Mouse (Mus musculus) heart, embryonic 12.5 days (tissue): ENCODE results near the gene Zbtb41. TPM values are rescaled to one million over a fixed set of nuclear protein-coding genes. Genes with fewer than 3 reads are reported as not detected.

Experiments
- ATAC-seq: fragments of 200-750 bp; cut with Nextera tagmentation; 2 replicates; pipeline ENCODE4 v1.8.0; 2017; ENCODE audit warnings: moderate TSS enrichment, moderate library complexity; ENCODE audit not compliant: insufficient number of reproducible peaks, low FRiP score
- H3K27ac ChIP-seq: fragments of 300-500 bp; sonication (generic); 2 replicates; pipeline ENCODE4 v1.5.1; 2016; ENCODE audit warnings: mild to moderate bottlenecking, moderate library complexity; ENCODE audit not compliant: poor library complexity, severe bottlenecking
- H3K27me3 ChIP-seq: fragments of 300-500 bp; sonication (generic); replicated peaks from 2 replicates; pipeline ENCODE4 v1.6.1; 2016; ENCODE audit warnings: mild to moderate bottlenecking, moderate library complexity
- H3K36me3 ChIP-seq: fragments of 300-500 bp; sonication (generic); 2 replicates; pipeline ENCODE4 v1.6.1; 2016; ENCODE audit warnings: mild to moderate bottlenecking, moderate library complexity
- H3K4me1 ChIP-seq: fragments of 300-500 bp; sonication (generic); replicated peaks from 2 replicates; pipeline ENCODE4 v1.6.1; 2016; ENCODE audit warnings: mild to moderate bottlenecking
- H3K4me2 ChIP-seq: fragments of 300-500 bp; sonication (generic); 2 replicates; pipeline ENCODE4 v1.6.1; 2016; ENCODE audit warnings: mild to moderate bottlenecking, moderate library complexity
- H3K4me3 ChIP-seq: fragments of 300-500 bp; sonication (generic); 2 replicates; pipeline ENCODE4 v1.5.1; 2016; ENCODE audit warnings: mild to moderate bottlenecking
- H3K9ac ChIP-seq: fragments of 300-500 bp; sonication (generic); 2 replicates; pipeline ENCODE4 v1.6.1; 2016; ENCODE audit warnings: mild to moderate bottlenecking, moderate library complexity
- H3K9me3 ChIP-seq: fragments of 300-500 bp; sonication (generic); replicated peaks from 2 replicates; pipeline ENCODE4 v1.6.1; 2016; ENCODE audit warnings: mild to moderate bottlenecking, moderate library complexity
- WGBS: fragments of 180-500 bp; shearing (Covaris S2); methylation state at CpG from one replicate; pipeline ENCODE4 v1.1.7; 2016; 5-methylcytosine and 5-hydroxymethylcytosine counted together
- polyA plus RNA-seq: library from polyadenylated mRNA; unstranded; fragments of >200 nt; fragmentation: Nextera tagmentation; extraction: Ambion mirVana; gene quantifications from 2 replicates; pipeline ENCODE4 v1.2.1, GENCODE M21; 2016

Gene Zbtb41
- polyA plus RNA-seq, 1 experiment from 2014 or later, result 12.5 TPM

GRCm38 (mm10) chr1:139478898-139479297 is 56.8 kb downstream of the Zbtb41 start:
- Histone ChIP-seq H3K27me3 (no peaks in the 10 kb centered on the region), H3K4me1 (no peaks in the 10 kb centered on the region), H3K9me3 (no peaks in the 10 kb centered on the region), H3K36me3 (peaks cover 81% of the 10 kb centered on the region), H3K4me2 (no peak overlapping the region), H3K27ac (no peak overlapping the region), H3K9ac (no peak overlapping the region), H3K4me3 (no peak overlapping the region)
- WGBS, result 94% methylated on average over 11 of the region's 11 CpGs
- no peak for ATAC-seq

- 91% methylated on average over 8 of the region's 8 CpGs for WGBS
- no peak for ATAC-seq
Measured at GRCm38 (mm10) chr1:139480246-139480645, 58.2 kb downstream of the Zbtb41 start.

GRCm38 (mm10) chr1:139481146-139481545 is 59.1 kb downstream of the Zbtb41 start:
- H3K27me3 ChIP-seq, result no peaks in the 10 kb centered on the region
- WGBS, result 90% methylated on average over 4 of the region's 4 CpGs
- H3K4me3 ChIP-seq, result no peak overlapping the region
- H3K9me3 ChIP-seq, result no peaks in the 10 kb centered on the region
- peaks cover 74% of the 10 kb centered on the region for H3K36me3 ChIP-seq
- ATAC-seq, result no peak
- no peak overlapping the region for H3K9ac ChIP-seq
- no peaks in the 10 kb centered on the region for H3K4me1 ChIP-seq
- H3K27ac ChIP-seq, result no peak overlapping the region
- no peak overlapping the region for H3K4me2 ChIP-seq

More at GRCm38 (mm10) chr1:139480246-139480645, 58.2 kb downstream of the Zbtb41 start:
- H3K9ac ChIP-seq, result no peak overlapping the region
- no peak overlapping the region for H3K4me2 ChIP-seq
- H3K27me3 ChIP-seq, result no peaks in the 10 kb centered on the region
- H3K4me3 ChIP-seq, result no peak overlapping the region
- H3K27ac ChIP-seq, result no peak overlapping the region
- no peaks in the 10 kb centered on the region for H3K4me1 ChIP-seq
- no peaks in the 10 kb centered on the region for H3K9me3 ChIP-seq
- peaks cover 80% of the 10 kb centered on the region for H3K36me3 ChIP-seq

- H3K4me2 ChIP-seq, result no peak overlapping the region
- ATAC-seq, result no peak
- no peaks in the 10 kb centered on the region for H3K27me3 ChIP-seq
- H3K9ac ChIP-seq, result no peak overlapping the region
- no peak overlapping the region for H3K27ac ChIP-seq
- 91% methylated on average over 3 of the region's 3 CpGs for whole genome bisulfite sequencing
- no peak overlapping the region for H3K4me3 ChIP-seq
- no peaks in the 10 kb centered on the region for H3K9me3 ChIP-seq
- H3K36me3 ChIP-seq, result peaks cover 44% of the 10 kb centered on the region
- no peaks in the 10 kb centered on the region for H3K4me1 ChIP-seq
Measured at GRCm38 (mm10) chr1:139494630-139495029, 72.5 kb downstream of the Zbtb41 start.

- no peak overlapping the region for H3K27ac ChIP-seq
- no peaks in the 10 kb centered on the region for H3K27me3 ChIP-seq
- no peak overlapping the region for H3K9ac ChIP-seq
- no peak overlapping the region for H3K4me3 ChIP-seq
- 86% methylated on average over 2 of the region's 2 CpGs for WGBS
- no peak overlapping the region for H3K4me2 ChIP-seq
- peaks cover 37% of the 10 kb centered on the region for H3K36me3 ChIP-seq
- ATAC-seq, result no peak
- H3K9me3 ChIP-seq, result no peaks in the 10 kb centered on the region
- no peaks in the 10 kb centered on the region for H3K4me1 ChIP-seq
Measured at GRCm38 (mm10) chr1:139495408-139495807, 73.3 kb downstream of the Zbtb41 start.

- peaks cover 32% of the 10 kb centered on the region for H3K36me3 ChIP-seq
- no peak for ATAC-seq
- H3K9ac ChIP-seq, result no peak overlapping the region
- no peaks in the 10 kb centered on the region for H3K9me3 ChIP-seq
- no peak overlapping the region for H3K4me3 ChIP-seq
- H3K27ac ChIP-seq, result no peak overlapping the region
- 69% methylated on average over 3 of the region's 3 CpGs for WGBS
- no peak overlapping the region for H3K4me2 ChIP-seq
- H3K27me3 ChIP-seq, result no peaks in the 10 kb centered on the region
- H3K4me1 ChIP-seq, result no peaks in the 10 kb centered on the region
Measured at GRCm38 (mm10) chr1:139496212-139496611, 74.1 kb downstream of the Zbtb41 start.

GRCm38 (mm10) chr1:139499751-139500150 is 77.7 kb downstream of the Zbtb41 start:
- Histone ChIP-seq H3K27ac (no peak overlapping the region), H3K36me3 (peaks cover 8% of the 10 kb centered on the region; the same call in 1 of the 2 replicates), H3K4me1 (no peaks in the 10 kb centered on the region), H3K27me3 (no peaks in the 10 kb centered on the region), H3K4me3 (no peak overlapping the region), H3K9me3 (no peaks in the 10 kb centered on the region), H3K4me2 (no peak overlapping the region), H3K9ac (no peak overlapping the region)
- ATAC-seq, result no peak

GRCm38 (mm10) chr1:139501258-139501752 is 79.2 kb downstream of the Zbtb41 start, which contains the start of gene F13b:
TSS of gene F13b (plus strand) at chr1:139501702.
- Histone ChIP-seq H3K36me3 (no peaks in the 10 kb centered on the region), H3K9ac (no peak within 1 kb of the TSS), H3K4me1 (no peaks in the 10 kb centered on the region), H3K4me3 (no peak within 1 kb of the TSS), H3K27ac (no peak within 1 kb of the TSS), H3K27me3 (no peaks in the 10 kb centered on the region), H3K4me2 (no peak within 1 kb of the TSS), H3K9me3 (no peaks in the 10 kb centered on the region)
- WGBS, result 83% methylated on average over 3 of the region's 3 CpGs
- ATAC-seq, result no peak

Other genes with a start within 250 kb of the Zbtb41 start
- 0.27 and 0.28 TPM in 2 replicates for gene Crb1, start 45.2 kb upstream of the Zbtb41 start, polyA plus RNA-seq
- 18.0 and 18.4 TPM in 2 replicates for gene Aspm, start 32.5 kb downstream of the Zbtb41 start, polyA plus RNA-seq
- gene F13b, start 79.4 kb downstream of the Zbtb41 start, polyA plus RNA-seq, result 0.06 TPM in 1 of 2 replicates, not detected in the other
- not detected in 2 replicates for gene Cfhr1, start 138.0 kb downstream of the Zbtb41 start, polyA plus RNA-seq